Mouse (Mus musculus) embryo, embryonic 9.5 days (tissue): ENCODE data around the gene Dip2b.
A peak's percentile ranks its signal among the peaks of the same experiment; 100 is the strongest.
"Not testable (repeated sequence)": the region's sequence is repeated elsewhere in the genome, so short reads cannot be mapped to it uniquely, and the experiment has no call there.

Experiments used
- DNase-seq: peaks from one replicate; pipeline ENCODE4 v3.0.0-alpha.2; 2017; ENCODE audit errors: extremely low spot score

Dip2b gene

GRCm38 (mm10) chr15:100258646-100259425, 220.4 kb downstream of the Dip2b start:
- no peak for DNase-seq

GRCm38 (mm10) chr15:100260351-100260750, 221.9 kb downstream of the Dip2b start:
- not testable (repeated sequence) for DNase-seq

- DNase-seq = peak; percentile 11
Observed at GRCm38 (mm10) chr15:100263246-100263905, 224.9 kb downstream of the Dip2b start.

GRCm38 (mm10) chr15:100265586-100266325, 227.3 kb downstream of the Dip2b start:
- DNase-seq = no peak

- DNase-seq = no peak
Observed at GRCm38 (mm10) chr15:100268916-100269315, 230.5 kb downstream of the Dip2b start.
